Mouse (Mus musculus): Measurements from ENCODE around the gene Esp22. TPM values are rescaled to one million over a fixed set of nuclear protein-coding genes. Genes with fewer than 3 reads are reported as not detected.

Esp22 gene
- not detected for polyA plus RNA-seq (2014; fragmentation: Illumina TruSeq; extraction: RNeasy Lipid Tissue Mini Kit (QIAGEN cat#74804); ENCODE audit: low read depth, low replicate concordance)

GRCm38 (mm10) chr17:39095034-39095433 is at the start of gene Esp22:
Esp22 (plus strand) TSS chr17:39095334.

DNA sequence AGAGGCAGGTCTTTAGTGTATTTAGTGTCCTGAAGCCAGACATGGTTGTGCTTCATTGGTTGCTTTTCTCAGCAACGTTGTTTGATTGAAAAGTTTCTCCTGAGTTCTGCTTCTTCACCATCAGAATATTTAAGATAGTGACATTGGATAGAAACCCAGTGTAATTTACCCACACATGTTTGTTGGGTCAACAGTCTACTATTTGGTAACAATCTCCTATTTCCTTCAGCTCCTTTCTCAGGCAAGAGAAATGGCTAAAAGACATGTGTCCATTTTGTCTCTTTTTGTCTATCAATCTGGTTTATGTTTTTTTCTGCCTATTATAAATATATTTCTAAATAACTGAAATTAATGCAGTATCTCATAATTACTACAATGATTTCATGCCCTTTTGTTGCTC is 18.2 kb upstream of the Esp22 start, which contains the start of gene Esp23:
Esp23 (minus strand) TSS at position 101 of the 400 bp plus-strand sequence.

Other genes with a start within 250 kb of the Esp22 start
- not detected for gene Esp24, start 58.6 kb upstream of the Esp22 start, polyA plus RNA-seq (2014; fragmentation: Illumina TruSeq; extraction: RNeasy Lipid Tissue Mini Kit (QIAGEN cat#74804); ENCODE audit: low read depth, low replicate concordance)
- gene Gm21903, start 52.0 kb upstream of the Esp22 start, polyA plus RNA-seq (2014; fragmentation: Illumina TruSeq; extraction: RNeasy Lipid Tissue Mini Kit (QIAGEN cat#74804); ENCODE audit: low read depth, low replicate concordance) = not detected
- 0.91 TPM for gene Esp23, start 18.3 kb upstream of the Esp22 start, polyA plus RNA-seq (2014; fragmentation: Illumina TruSeq; extraction: RNeasy Lipid Tissue Mini Kit (QIAGEN cat#74804); ENCODE audit: low read depth, low replicate concordance)

Measured in testis, adult 10 weeks (tissue).